Mouse (Mus musculus): ENCODE results near the gene Cdkn2a. TPM values are rescaled to one million over a fixed set of nuclear protein-coding genes. Genes with fewer than 3 reads are reported as not detected.

Cdkn2a gene
- polyA plus RNA-seq, 1 experiment = 3.0 TPM

DNA sequence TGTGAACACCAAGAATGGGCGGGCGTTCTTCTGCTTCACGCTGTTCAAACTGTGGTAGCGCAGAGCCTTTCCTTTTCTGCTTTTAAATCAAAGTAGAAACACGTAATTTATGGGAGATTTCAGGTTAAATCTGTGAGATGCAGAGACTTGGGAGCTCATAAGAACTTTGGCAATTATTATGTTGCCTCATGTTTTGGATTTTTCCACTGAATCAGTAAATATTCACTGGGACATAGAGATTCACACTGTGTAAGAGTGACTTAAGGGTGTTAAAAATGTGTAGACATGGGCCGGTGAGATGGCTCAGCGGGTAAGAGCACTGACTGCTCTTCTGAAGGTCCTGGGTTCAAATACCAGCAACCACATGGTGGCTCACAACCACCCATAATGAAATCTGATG lies 8.8 kb downstream of the Cdkn2a start:
- no peak overlapping the region for H3K4me3 ChIP-seq (replicated peaks; ENCODE audit: control insufficient read depth, low read depth, low read length)
- no peaks in the 10 kb centered on the region for H3K4me1 ChIP-seq (ENCODE audit: control insufficient read depth, insufficient read depth, low read length)
- no peak overlapping the region for H3K27ac ChIP-seq (ENCODE audit: control insufficient read depth, insufficient read depth, low read depth, low read length, poor library complexity)
- no peak for TF ChIP-seq CTCF (IDR thresholded peaks at IDR 0.05; ENCODE audit: control insufficient read depth, insufficient read depth, low read length)
- no peak for TF ChIP-seq POLR2A (IDR thresholded peaks at IDR 0.05; ENCODE audit: borderline replicate concordance, control insufficient read depth, low read depth, low read length)
- 45% methylated on average over 7 of the region's 7 CpGs for WGBS

DNA sequence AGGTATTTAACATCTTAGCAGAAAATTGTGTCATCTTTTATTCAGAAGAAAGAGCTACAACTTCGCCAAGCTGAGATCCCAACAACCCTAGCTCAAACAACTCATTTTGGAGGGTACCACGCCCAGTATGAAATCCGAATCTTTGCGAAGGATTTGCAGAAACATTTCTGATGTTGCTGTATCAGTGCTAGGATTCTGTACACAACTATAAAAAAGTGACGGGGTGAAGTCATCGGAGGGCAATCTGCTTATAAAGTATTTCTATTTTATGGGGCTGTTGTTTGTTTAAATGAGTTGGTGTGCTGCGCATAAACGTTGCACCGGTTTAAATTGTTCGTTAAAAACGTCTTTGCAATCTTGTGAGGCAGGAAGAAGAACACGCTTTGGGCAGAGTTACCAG lies 11.8 kb downstream of the Cdkn2a start:
- no peak for TF ChIP-seq POLR2A (IDR thresholded peaks at IDR 0.05; ENCODE audit: borderline replicate concordance, control insufficient read depth, low read depth, low read length)
- TF ChIP-seq CTCF (IDR thresholded peaks at IDR 0.05; ENCODE audit: control insufficient read depth, insufficient read depth, low read length) = no peak
- no peak overlapping the region for H3K4me3 ChIP-seq (replicated peaks; ENCODE audit: control insufficient read depth, low read depth, low read length)
- no peaks in the 10 kb centered on the region for H3K4me1 ChIP-seq (ENCODE audit: control insufficient read depth, insufficient read depth, low read length)
- 7% methylated on average over 12 of the region's 12 CpGs for WGBS
- no peak overlapping the region for H3K27ac ChIP-seq (ENCODE audit: control insufficient read depth, insufficient read depth, low read depth, low read length, poor library complexity)

DNA sequence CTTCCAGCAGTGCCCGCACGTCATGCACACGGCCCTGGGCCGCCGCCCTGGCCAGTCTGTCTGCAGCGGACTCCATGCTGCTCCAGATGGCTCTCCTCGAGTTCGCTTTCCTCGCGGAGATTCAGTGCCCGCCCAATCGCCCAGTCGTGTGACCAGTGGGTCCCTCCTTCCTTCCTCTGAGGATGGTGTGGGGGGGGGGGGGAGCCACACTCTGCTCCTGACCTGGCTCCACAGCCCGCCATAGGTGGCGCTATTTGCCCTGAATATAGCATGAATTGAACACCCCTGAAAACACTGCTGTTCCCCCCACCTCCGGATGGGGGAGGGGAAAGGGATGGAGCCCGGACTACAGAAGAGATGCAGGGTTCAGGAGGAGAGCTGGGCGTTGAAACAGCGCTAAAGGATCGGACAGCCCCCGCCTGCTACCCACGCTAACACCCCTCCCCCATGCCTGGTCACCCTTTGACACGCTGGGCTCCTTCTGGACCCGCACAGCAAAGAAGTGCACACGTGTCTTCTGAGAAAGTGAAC lies 12.4 kb downstream of the Cdkn2a start:
- Histone ChIP-seq H3K27ac (ENCODE audit: control insufficient read depth, insufficient read depth, low read depth, low read length, poor library complexity) (no peak overlapping the region), H3K4me3 (replicated peaks; ENCODE audit: control insufficient read depth, low read depth, low read length) (no peak overlapping the region), H3K4me1 (ENCODE audit: control insufficient read depth, insufficient read depth, low read length) (no peaks in the 10 kb centered on the region)
- no peak for TF ChIP-seq POLR2A (IDR thresholded peaks at IDR 0.05; ENCODE audit: borderline replicate concordance, control insufficient read depth, low read depth, low read length)
- no peak for TF ChIP-seq CTCF (IDR thresholded peaks at IDR 0.05; ENCODE audit: control insufficient read depth, insufficient read depth, low read length)
- WGBS = 2% methylated on average over 25 of the region's 25 CpGs

DNA sequence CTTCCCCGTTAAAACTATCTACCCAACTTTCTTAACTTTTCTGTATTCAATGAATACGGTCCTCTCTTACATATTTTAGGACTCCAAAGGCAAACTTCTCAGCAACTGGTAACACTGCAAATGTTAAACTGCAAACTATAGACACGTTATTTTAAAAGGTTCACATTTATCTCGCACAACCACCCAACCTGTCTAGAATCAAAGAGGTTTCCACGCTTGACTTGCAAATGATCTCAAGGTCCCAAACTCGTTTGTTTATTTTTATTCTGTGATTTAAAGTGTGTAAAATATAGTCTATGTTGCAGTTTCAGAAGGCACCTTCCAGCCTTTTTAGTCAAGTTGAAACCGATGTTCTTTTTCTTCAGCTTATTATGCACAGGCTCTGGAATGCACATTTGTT lies 13.2 kb downstream of the Cdkn2a start:
- no peak for TF ChIP-seq POLR2A (IDR thresholded peaks at IDR 0.05; ENCODE audit: borderline replicate concordance, control insufficient read depth, low read depth, low read length)
- TF ChIP-seq CTCF (IDR thresholded peaks at IDR 0.05; ENCODE audit: control insufficient read depth, insufficient read depth, low read length) = no peak
- H3K4me1 ChIP-seq (ENCODE audit: control insufficient read depth, insufficient read depth, low read length) = no peaks in the 10 kb centered on the region
- H3K27ac ChIP-seq (ENCODE audit: control insufficient read depth, insufficient read depth, low read depth, low read length, poor library complexity) = no peak overlapping the region
- WGBS = 5% methylated on average over 7 of the region's 7 CpGs
- H3K4me3 ChIP-seq (replicated peaks; ENCODE audit: control insufficient read depth, low read depth, low read length) = no peak overlapping the region

DNA sequence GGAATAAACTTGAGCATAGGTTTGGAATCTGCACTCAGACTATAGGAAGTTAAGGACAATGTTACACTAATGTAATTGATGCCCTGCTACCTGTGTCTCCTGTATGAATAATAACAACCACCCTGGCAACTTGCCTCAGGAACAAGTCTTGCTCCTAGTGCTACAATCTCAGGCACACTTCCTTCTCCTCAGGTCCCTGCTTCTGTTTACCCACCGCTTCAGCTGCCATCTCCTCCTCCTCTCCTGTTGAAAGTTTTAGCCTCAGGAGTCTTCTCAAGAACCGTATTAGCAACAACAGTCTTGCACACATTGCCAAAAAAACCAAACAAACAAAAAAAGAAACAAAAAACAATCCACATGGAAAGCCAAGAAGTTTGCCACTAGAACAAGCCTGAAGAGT lies 14.8 kb downstream of the Cdkn2a start:
- Histone ChIP-seq H3K4me3 (replicated peaks; ENCODE audit: control insufficient read depth, low read depth, low read length) (no peak overlapping the region), H3K4me1 (ENCODE audit: control insufficient read depth, insufficient read depth, low read length) (no peaks in the 10 kb centered on the region; the same call in 1 of the 2 replicates), H3K27ac (ENCODE audit: control insufficient read depth, insufficient read depth, low read depth, low read length, poor library complexity) (no peak overlapping the region)
- TF ChIP-seq CTCF (IDR thresholded peaks at IDR 0.05; ENCODE audit: control insufficient read depth, insufficient read depth, low read length) (no peak), POLR2A (IDR thresholded peaks at IDR 0.05; ENCODE audit: borderline replicate concordance, control insufficient read depth, low read depth, low read length) (no peak)
- WGBS = 6% methylated on average over 2 of the region's 2 CpGs

DNA sequence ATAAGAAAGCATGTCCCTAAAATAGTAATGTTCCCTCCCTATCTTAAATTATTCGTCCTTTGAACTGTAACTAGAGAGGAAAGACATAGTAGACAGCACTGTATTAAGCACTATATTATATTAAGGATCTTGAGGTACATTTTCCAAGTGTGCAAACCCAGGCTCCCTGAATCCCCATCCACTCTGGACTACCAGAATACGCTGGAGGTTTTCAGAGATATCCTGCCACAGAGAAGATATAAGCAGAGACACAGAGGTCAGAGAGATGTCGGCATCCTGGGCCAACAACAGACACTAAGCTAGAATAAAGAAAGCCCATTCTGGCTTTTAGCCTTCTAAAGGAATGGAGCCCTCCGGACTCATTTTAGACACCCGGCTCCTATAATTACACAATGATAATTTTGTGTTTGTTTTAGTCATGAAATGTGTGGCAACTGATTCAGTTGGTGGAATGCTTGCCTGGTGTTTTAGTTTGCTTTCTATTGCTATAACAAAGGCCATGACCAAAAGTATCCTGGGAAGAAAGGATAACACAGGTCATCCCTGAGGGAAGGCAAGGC lies 17.0 kb downstream of the Cdkn2a start:
- H3K4me3 ChIP-seq (replicated peaks; ENCODE audit: control insufficient read depth, low read depth, low read length) = no peak overlapping the region
- H3K27ac ChIP-seq (ENCODE audit: control insufficient read depth, insufficient read depth, low read depth, low read length, poor library complexity) = no peak overlapping the region
- WGBS = 10% methylated on average over 5 of the region's 5 CpGs
- H3K4me1 ChIP-seq (ENCODE audit: control insufficient read depth, insufficient read depth, low read length) = no peaks in the 10 kb centered on the region; the same call in 1 of the 2 replicates
- TF ChIP-seq CTCF (IDR thresholded peaks at IDR 0.05; ENCODE audit: control insufficient read depth, insufficient read depth, low read length) (no peak), POLR2A (IDR thresholded peaks at IDR 0.05; ENCODE audit: borderline replicate concordance, control insufficient read depth, low read depth, low read length) (no peak)

DNA sequence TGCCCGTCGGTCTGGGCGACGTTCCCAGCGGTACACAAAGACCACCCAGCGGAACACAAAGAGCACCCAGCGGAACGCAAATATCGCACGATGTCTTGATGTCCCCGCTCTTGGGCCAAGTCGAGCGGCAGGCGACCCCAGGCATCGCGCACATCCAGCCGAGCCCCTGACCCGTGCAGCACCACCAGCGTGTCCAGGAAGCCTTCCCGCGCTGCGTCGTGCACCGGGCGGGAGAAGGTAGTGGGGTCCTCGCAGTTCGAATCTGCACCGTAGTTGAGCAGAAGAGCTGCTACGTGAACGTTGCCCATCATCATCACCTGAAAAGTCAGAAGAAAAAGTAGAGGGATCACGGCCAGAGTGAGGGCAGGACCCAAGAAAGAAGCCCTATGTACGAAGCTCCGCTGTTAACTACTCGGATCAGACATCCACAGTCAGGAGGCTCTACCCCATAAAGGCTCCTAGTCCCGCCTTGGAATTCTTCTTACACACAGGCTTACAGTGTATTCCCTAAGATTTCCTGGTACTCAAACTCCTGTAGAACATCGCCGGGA lies 17.7 kb downstream of the Cdkn2a start:
- no peak overlapping the region for H3K4me3 ChIP-seq (replicated peaks; ENCODE audit: control insufficient read depth, low read depth, low read length)
- H3K27ac ChIP-seq (ENCODE audit: control insufficient read depth, insufficient read depth, low read depth, low read length, poor library complexity) = no peak overlapping the region
- TF ChIP-seq POLR2A (IDR thresholded peaks at IDR 0.05; ENCODE audit: borderline replicate concordance, control insufficient read depth, low read depth, low read length) (no peak), CTCF (IDR thresholded peaks at IDR 0.05; ENCODE audit: control insufficient read depth, insufficient read depth, low read length) (no peak)
- WGBS = 7% methylated on average over 37 of the region's 37 CpGs
- no peaks in the 10 kb centered on the region; the same call in 1 of the 2 replicates for H3K4me1 ChIP-seq (ENCODE audit: control insufficient read depth, insufficient read depth, low read length)

DNA sequence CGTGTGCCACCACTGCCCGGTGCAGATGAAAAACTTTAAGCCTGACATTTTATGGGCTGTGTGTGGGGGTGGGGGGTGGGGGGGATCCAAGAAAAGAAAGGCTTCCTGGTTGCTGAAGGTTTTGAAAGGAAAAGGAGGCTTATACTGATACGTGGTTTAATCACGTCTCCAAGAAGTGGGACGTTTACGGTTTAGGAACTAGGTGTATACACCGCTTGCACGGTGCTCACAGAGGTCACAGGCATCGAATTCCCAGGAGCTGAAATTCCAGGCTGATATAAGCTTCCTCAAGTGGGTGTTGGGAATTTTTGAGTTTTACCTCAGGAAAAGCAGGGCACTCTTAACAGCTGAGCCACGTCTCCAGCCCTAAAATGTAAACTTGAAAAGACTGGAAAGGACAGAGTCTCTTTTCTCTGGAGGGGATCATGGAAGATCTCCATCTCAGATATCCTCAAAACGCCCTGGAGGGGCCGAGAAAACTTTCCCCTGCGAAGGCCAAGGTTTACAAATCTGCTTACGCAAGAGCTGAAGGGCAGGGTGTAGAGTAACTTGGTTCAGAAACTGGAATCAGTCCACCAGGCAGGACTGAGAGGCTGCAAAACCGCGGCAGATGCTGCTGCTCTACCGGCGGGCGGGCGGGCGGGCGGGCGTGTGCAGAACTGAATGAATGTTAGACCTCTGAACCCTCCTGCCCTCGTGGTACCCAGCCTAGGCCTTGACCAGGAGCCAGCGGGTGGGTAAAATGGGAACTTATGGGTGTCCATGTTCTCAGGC lies 18.5 kb downstream of the Cdkn2a start:
- 8% methylated on average over 25 of the region's 25 CpGs for WGBS
- Histone ChIP-seq H3K4me3 (replicated peaks; ENCODE audit: control insufficient read depth, low read depth, low read length) (no peak overlapping the region), H3K4me1 (ENCODE audit: control insufficient read depth, insufficient read depth, low read length) (no peaks in the 10 kb centered on the region; the same call in 1 of the 2 replicates), H3K27ac (ENCODE audit: control insufficient read depth, insufficient read depth, low read depth, low read length, poor library complexity) (no peak overlapping the region)
- TF ChIP-seq CTCF (IDR thresholded peaks at IDR 0.05; ENCODE audit: control insufficient read depth, insufficient read depth, low read length) (no peak), POLR2A (IDR thresholded peaks at IDR 0.05; ENCODE audit: borderline replicate concordance, control insufficient read depth, low read depth, low read length) (no peak)

Measured in bone marrow, adult 2 months (tissue).